Mouse (Mus musculus) brain, embryonic 14.5 days (tissue): Measurements from ENCODE around the gene Stra6.

ENCODE experiments used
- CTCF ChIP-seq: fragments of 200-500 bp; IDR thresholded peaks from 2 replicates; pipeline ENCODE4 v1.5.1; 2012; ENCODE audit warnings: inconsistent platforms, mild to moderate bottlenecking, moderate library complexity, borderline replicate concordance; ENCODE audit not compliant: insufficient read depth, insufficient read length; ENCODE audit errors: extremely low read depth
- POLR2A ChIP-seq: fragments of 200-500 bp; IDR thresholded peaks from 2 replicates; pipeline ENCODE4 v1.6.1; 2012; ENCODE audit warnings: mild to moderate bottlenecking, inconsistent platforms, borderline replicate concordance; ENCODE audit not compliant: poor library complexity, insufficient read depth, insufficient read length, severe bottlenecking; ENCODE audit errors: extremely low read depth

- no peak for TF ChIP-seq CTCF
- no peak for TF ChIP-seq POLR2A
Observed at GRCm38 (mm10) chr9:58031895-58032294, 31.7 kb upstream of the Stra6 start.
